Mouse (Mus musculus) lung, embryonic 15.5 days (tissue): ENCODE data around the gene Gdf1. TPM values are rescaled to one million over a fixed set of nuclear protein-coding genes. Genes with fewer than 3 reads are reported as not detected.

ENCODE experiments used
- ATAC-seq: fragments of 200-750 bp; cut with Nextera tagmentation; 2 replicates; pipeline ENCODE4 v1.8.0; 2017; ENCODE audit warnings: moderate number of reproducible peaks, borderline replicate concordance; ENCODE audit not compliant: low FRiP score, low TSS enrichment; ENCODE audit errors: extremely low read depth
- H3K27ac ChIP-seq: fragments of 300-500 bp; sonication (generic); 2 replicates; pipeline ENCODE4 v1.5.1; 2015; ENCODE audit warnings: moderate library complexity, mild to moderate bottlenecking, inconsistent platforms
- H3K27me3 ChIP-seq: fragments of 300-500 bp; sonication (generic); 2 replicates; pipeline ENCODE4 v1.6.1; 2015; ENCODE audit warnings: inconsistent platforms
- H3K36me3 ChIP-seq: fragments of 300-500 bp; sonication (generic); 2 replicates; pipeline ENCODE4 v1.6.1; 2015; ENCODE audit warnings: inconsistent platforms
- H3K4me1 ChIP-seq: fragments of 300-500 bp; sonication (generic); 2 replicates; pipeline ENCODE4 v1.6.1; 2015; ENCODE audit warnings: inconsistent platforms
- H3K4me2 ChIP-seq: fragments of 300-500 bp; sonication (generic); 2 replicates; pipeline ENCODE4 v1.6.1; 2015; ENCODE audit warnings: inconsistent platforms, mild to moderate bottlenecking, moderate library complexity
- H3K4me3 ChIP-seq: fragments of 300-500 bp; sonication (generic); 2 replicates; pipeline ENCODE4 v1.5.1; 2015; ENCODE audit warnings: mild to moderate bottlenecking, inconsistent platforms
- H3K9ac ChIP-seq: fragments of 300-500 bp; sonication (generic); 2 replicates; pipeline ENCODE4 v1.6.1; 2015; ENCODE audit warnings: inconsistent platforms
- H3K9me3 ChIP-seq: fragments of 300-500 bp; sonication (generic); 2 replicates; pipeline ENCODE4 v1.6.1; 2016; ENCODE audit warnings: inconsistent platforms
- WGBS: fragments of 180-500 bp; shearing (Covaris S2); methylation state at CpG from one replicate; pipeline ENCODE4 v1.1.7; 2015; 5-methylcytosine and 5-hydroxymethylcytosine counted together
- polyA plus RNA-seq: library from polyadenylated mRNA; unstranded; fragments of >200 nt; fragmentation: Nextera tagmentation; extraction: Ambion mirVana; gene quantifications from 2 replicates; pipeline ENCODE4 v1.2.1, GENCODE M21; 2015

The Gdf1 gene
- polyA plus RNA-seq, 1 experiment from 2014 or later: 1.0 TPM

- Histone ChIP-seq H3K9ac (no peak within 1 kb of the TSS), H3K27me3 (peaks cover 74% of the 10 kb centered on the region), H3K4me3 (peak within 1 kb of the TSS; percentile 43), H3K4me2 (peak within 1 kb of the TSS; percentile 78), H3K36me3 (no peaks in the 10 kb centered on the region), H3K9me3 (0 out of 2 replicates have a peak, but pooled peaks cover 4% of the 10 kb centered on the region), H3K27ac (no peak within 1 kb of the TSS), H3K4me1 (peaks cover 35% of the 10 kb centered on the region)
- WGBS: 3% methylated on average over 47 of the region's 47 CpGs
- no peak; the same call in 1 of the 2 replicates for ATAC-seq
Observed at GRCm38 (mm10) chr8:70373397-70374317, 44.0 kb downstream of the Gdf1 start, which contains the start of gene Comp. Comp (plus strand) TSS chr8:70373558.

GRCm38 (mm10) chr8:70374318-70374927 is 44.8 kb downstream of the Gdf1 start:
- peak; percentile 73 for ATAC-seq
- Histone ChIP-seq H3K36me3 (no peaks in the 10 kb centered on the region), H3K27me3 (peaks cover 75% of the 10 kb centered on the region), H3K4me3 (peak overlapping the region; percentile 43), H3K9me3 (0 out of 2 replicates have a peak, but pooled peaks cover 4% of the 10 kb centered on the region), H3K4me1 (peaks cover 35% of the 10 kb centered on the region), H3K9ac (no peak overlapping the region; the same call in 1 of the 2 replicates), H3K27ac (no peak overlapping the region), H3K4me2 (peak overlapping the region; percentile 78)
- WGBS: 1% methylated on average over 53 of the region's 53 CpGs

- Histone ChIP-seq H3K4me3 (peak overlapping the region; percentile 43), H3K4me2 (peak overlapping the region; percentile 78), H3K9me3 (0 out of 2 replicates have a peak, but pooled peaks cover 4% of the 10 kb centered on the region), H3K4me1 (peaks cover 35% of the 10 kb centered on the region), H3K9ac (no peak overlapping the region), H3K27ac (no peak overlapping the region), H3K36me3 (no peaks in the 10 kb centered on the region), H3K27me3 (peaks cover 75% of the 10 kb centered on the region)
- no peak for ATAC-seq
- WGBS: 7% methylated on average over 35 of the region's 35 CpGs
Observed at GRCm38 (mm10) chr8:70375212-70375859, 45.7 kb downstream of the Gdf1 start.

- H3K4me2 ChIP-seq: peak overlapping the region; percentile 29
- H3K9me3 ChIP-seq: 0 out of 2 replicates have a peak, but pooled peaks cover 4% of the 10 kb centered on the region
- ATAC-seq: no peak
- H3K27ac ChIP-seq: no peak overlapping the region
- H3K9ac ChIP-seq: no peak overlapping the region
- 5% methylated on average over 37 of the region's 37 CpGs for WGBS
- H3K27me3 ChIP-seq: peaks cover 75% of the 10 kb centered on the region
- peak overlapping the region; percentile 8; the same call in 1 of the 2 replicates for H3K4me3 ChIP-seq
- H3K36me3 ChIP-seq: no peaks in the 10 kb centered on the region
- H3K4me1 ChIP-seq: peaks cover 35% of the 10 kb centered on the region
Observed at GRCm38 (mm10) chr8:70376275-70376741, 46.7 kb downstream of the Gdf1 start.

- ATAC-seq: no peak
- no peak overlapping the region for H3K9ac ChIP-seq
- H3K4me3 ChIP-seq: no peak overlapping the region
- H3K4me2 ChIP-seq: no peak overlapping the region
- WGBS: 14% methylated on average over 15 of the region's 15 CpGs
- H3K9me3 ChIP-seq: 0 out of 2 replicates have a peak, but pooled peaks cover 4% of the 10 kb centered on the region
- no peak overlapping the region for H3K27ac ChIP-seq
- H3K27me3 ChIP-seq: peaks cover 68% of the 10 kb centered on the region
- peaks cover 35% of the 10 kb centered on the region for H3K4me1 ChIP-seq
- no peaks in the 10 kb centered on the region for H3K36me3 ChIP-seq
Observed at GRCm38 (mm10) chr8:70377049-70377448, 47.4 kb downstream of the Gdf1 start.

- ATAC-seq: no peak
- no peak overlapping the region; the same call in 1 of the 2 replicates for H3K27ac ChIP-seq
- H3K4me2 ChIP-seq: no peak overlapping the region
- H3K9ac ChIP-seq: no peak overlapping the region
- 83% methylated on average over 12 of the region's 12 CpGs for WGBS
- no peaks in the 10 kb centered on the region for H3K36me3 ChIP-seq
- peaks cover 16% of the 10 kb centered on the region for H3K4me1 ChIP-seq
- peaks cover 37% of the 10 kb centered on the region for H3K27me3 ChIP-seq
- no peaks in the 10 kb centered on the region for H3K9me3 ChIP-seq
- no peak overlapping the region for H3K4me3 ChIP-seq
Observed at GRCm38 (mm10) chr8:70380069-70380468, 50.5 kb downstream of the Gdf1 start.

Other genes starting within 250 kb of the Gdf1 start
- gene Hapln4, start 246.4 kb upstream of the Gdf1 start, polyA plus RNA-seq: not detected in 2 replicates
- gene Ncan, start 208.9 kb upstream of the Gdf1 start, polyA plus RNA-seq: 0.22 and 0.23 TPM in 2 replicates
- 30.9 and 32.5 TPM in 2 replicates for gene Nr2c2ap, start 198.5 kb upstream of the Gdf1 start, polyA plus RNA-seq
- gene Rfxank, start 190.7 kb upstream of the Gdf1 start, polyA plus RNA-seq: 20.3 TPM in 2 replicates
- gene Borcs8, start 190.3 kb upstream of the Gdf1 start, polyA plus RNA-seq: 44.9 and 45.7 TPM in 2 replicates
- gene Mef2b, start 190.1 kb upstream of the Gdf1 start, polyA plus RNA-seq: 0.21 and 0.22 TPM in 2 replicates
- gene Tmem161a, start 157.5 kb upstream of the Gdf1 start, polyA plus RNA-seq: 69.7 TPM in 2 replicates
- gene Slc25a42, start 117.5 kb upstream of the Gdf1 start, polyA plus RNA-seq: 3.9 and 4.4 TPM in 2 replicates
- 26.7 and 27.7 TPM in 2 replicates for gene Sugp2, start 95.6 kb upstream of the Gdf1 start, polyA plus RNA-seq
- 24.2 and 30.1 TPM in 2 replicates for gene Armc6, start 95.4 kb upstream of the Gdf1 start, polyA plus RNA-seq
- 70.4 and 73.0 TPM in 2 replicates for gene Homer3, start 47.0 kb upstream of the Gdf1 start, polyA plus RNA-seq
- gene Ddx49, start 27.3 kb upstream of the Gdf1 start, polyA plus RNA-seq: 46.0 and 48.0 TPM in 2 replicates
- gene Cope, start 27.3 kb upstream of the Gdf1 start, polyA plus RNA-seq: 332 and 336 TPM in 2 replicates
- gene Cers1, start 14.0 kb upstream of the Gdf1 start, polyA plus RNA-seq: 3.1 and 3.3 TPM in 2 replicates
- 17.3 and 19.6 TPM in 2 replicates for gene Upf1, start 23.5 kb downstream of the Gdf1 start, polyA plus RNA-seq
- 0.46 and 0.70 TPM in 2 replicates for gene Comp, start 43.7 kb downstream of the Gdf1 start, polyA plus RNA-seq
- gene Crtc1, start 109.8 kb downstream of the Gdf1 start, polyA plus RNA-seq: 14.2 and 17.6 TPM in 2 replicates
- gene Klhl26, start 147.2 kb downstream of the Gdf1 start, polyA plus RNA-seq: 26.2 and 27.1 TPM in 2 replicates
- gene Tmem59l, start 157.5 kb downstream of the Gdf1 start, polyA plus RNA-seq: 6.5 and 6.6 TPM in 2 replicates
- 181 and 186 TPM in 2 replicates for gene Crlf1, start 163.3 kb downstream of the Gdf1 start, polyA plus RNA-seq
- 120 and 122 TPM in 2 replicates for gene Rex1bd, start 176.9 kb downstream of the Gdf1 start, polyA plus RNA-seq
- 909 and 953 TPM in 2 replicates for gene Uba52, start 181.0 kb downstream of the Gdf1 start, polyA plus RNA-seq
- 307 and 313 TPM in 2 replicates for gene Fkbp8, start 197.9 kb downstream of the Gdf1 start, polyA plus RNA-seq
- 50.0 and 54.4 TPM in 2 replicates for gene Kxd1, start 198.1 kb downstream of the Gdf1 start, polyA plus RNA-seq
- 17.2 and 17.5 TPM in 2 replicates for gene Ell, start 209.6 kb downstream of the Gdf1 start, polyA plus RNA-seq